Mouse (Mus musculus) ovary, adult 2 months (tissue): ENCODE measurements around the gene Pyy. TPM values are rescaled to one million over a fixed set of nuclear protein-coding genes. Genes with fewer than 3 reads are reported as not detected.

Experiments used
- polyA plus RNA-seq: library from polyadenylated mRNA; depleted of rRNA; stranded (reverse); fragments of >200 nt; gene quantifications from 2 replicates; pipeline ENCODE4 v1.2.3, GENCODE M21; 2012; rRNA removed

Gene Pyy
- not detected in 2 replicates for polyA plus RNA-seq

GRCm38 (mm10) chr11:102107732-102108131 lies at the start of gene Pyy:
Pyy (minus strand) TSS chr11:102107832.

GRCm38 (mm10) chr11:102156039-102156785 lies 48.6 kb upstream of the Pyy start, which contains the start of gene Tmem101:
Tmem101 (minus strand) TSS chr11:102156404.

GRCm38 (mm10) chr11:102145471-102146001 lies 37.9 kb upstream of the Pyy start, which contains the start of gene Nags:
Nags (plus strand) TSS chr11:102145513.

GRCm38 (mm10) chr11:102101219-102101618 lies 6.4 kb downstream of the Pyy start, which contains the start of gene Ppy:
Ppy (minus strand) TSS chr11:102101319.

GRCm38 (mm10) chr11:102087931-102088898 lies 19.4 kb downstream of the Pyy start, which contains the start of gene Mpp2:
Mpp2 (minus strand) TSS chr11:102088515.

Other genes starting within 250 kb of the Pyy start
- 1.2 and 1.7 TPM in 2 replicates for gene Meox1, start 213.5 kb downstream of the Pyy start, polyA plus RNA-seq
- 0.20 and 0.30 TPM in 2 replicates for gene Sost, start 140.8 kb downstream of the Pyy start, polyA plus RNA-seq
- not detected in 2 replicates for gene Cfap97d1, start 123.6 kb downstream of the Pyy start, polyA plus RNA-seq
- 117 and 138 TPM in 2 replicates for gene Dusp3, start 120.8 kb downstream of the Pyy start, polyA plus RNA-seq
- gene Mpp3, start 79.4 kb downstream of the Pyy start, polyA plus RNA-seq = 19.1 and 19.2 TPM in 2 replicates
- 13.3 and 16.6 TPM in 2 replicates for gene Cd300lg, start 66.3 kb downstream of the Pyy start, polyA plus RNA-seq
- gene Mpp2, start 19.3 kb downstream of the Pyy start, polyA plus RNA-seq = 10.5 and 10.9 TPM in 2 replicates
- gene Ppy, start 6.5 kb downstream of the Pyy start, polyA plus RNA-seq = not detected in 2 replicates
- 3.6 and 3.7 TPM in 2 replicates for gene Nags, start 37.7 kb upstream of the Pyy start, polyA plus RNA-seq
- gene Tmem101, start 48.6 kb upstream of the Pyy start, polyA plus RNA-seq = 37.3 and 46.7 TPM in 2 replicates
- 25.7 and 33.2 TPM in 2 replicates for gene Lsm12, start 77.5 kb upstream of the Pyy start, polyA plus RNA-seq
- 169 and 171 TPM in 2 replicates for gene G6pc3, start 81.8 kb upstream of the Pyy start, polyA plus RNA-seq
- 117 and 151 TPM in 2 replicates for gene Hdac5, start 122.3 kb upstream of the Pyy start, polyA plus RNA-seq
- gene BC030867, start 141.1 kb upstream of the Pyy start, polyA plus RNA-seq = 6.4 and 10.6 TPM in 2 replicates
- gene Asb16, start 160.9 kb upstream of the Pyy start, polyA plus RNA-seq = 0.37 and 0.42 TPM in 2 replicates
- 60.5 and 74.0 TPM in 2 replicates for gene Tmub2, start 177.1 kb upstream of the Pyy start, polyA plus RNA-seq
- 46.0 and 47.7 TPM in 2 replicates for gene Atxn7l3, start 188.8 kb upstream of the Pyy start, polyA plus RNA-seq
- gene Ubtf, start 211.9 kb upstream of the Pyy start, polyA plus RNA-seq = 35.3 and 42.8 TPM in 2 replicates